Mouse (Mus musculus) kidney, postnatal 25 days (tissue): ENCODE measurements at regions not wholly inside any gene's neighbourhood (a gene's known extent, or its start where the extent isn't known, plus 50 kb on each side); places are given as distances from the start of the nearest gene placed in this dataset.

Source experiments
- DNase-seq, 2 experiments: peaks; one replicate each; pipeline ENCODE4 v3.0.0; 2021; ENCODE audit warnings: mixed read lengths in 2 of 2

GRCm38 (mm10) chr1:163555185-163555584 lies 151.7 kb upstream of the Gorab start:
- DNase-seq, result no peak

GRCm38 (mm10) chr1:163538776-163539492 lies 135.5 kb upstream of the Gorab start:
- no peak for DNase-seq

- DNase-seq, result no peak
These were observed 127.1 kb upstream of the Gorab start for GRCm38 (mm10) chr1:163530563-163530962.

GRCm38 (mm10) chr1:163517966-163518365 lies 114.5 kb upstream of the Gorab start:
- no peak for DNase-seq

GRCm38 (mm10) chr1:163512847-163513246 lies 109.4 kb upstream of the Gorab start:
- no peak for DNase-seq

- DNase-seq, result no peak
These were observed 108.5 kb upstream of the Gorab start for GRCm38 (mm10) chr1:163512008-163512407.

- DNase-seq, result no peak
These were observed 101.6 kb upstream of the Gorab start for GRCm38 (mm10) chr1:163505035-163505434.

GRCm38 (mm10) chr1:163502557-163502956 lies 99.1 kb upstream of the Gorab start:
- no peak for DNase-seq

GRCm38 (mm10) chr1:163498398-163498958 lies 95.0 kb upstream of the Gorab start:
- DNase-seq, result no peak

GRCm38 (mm10) chr1:163496416-163496815 lies 92.9 kb upstream of the Gorab start:
- no peak for DNase-seq

- no peak for DNase-seq
These were observed 85.1 kb upstream of the Gorab start for GRCm38 (mm10) chr1:163488532-163488931.

- DNase-seq, result no peak
These were observed 84.6 kb upstream of the Gorab start for GRCm38 (mm10) chr1:163488109-163488508.

- DNase-seq, result no peak
These were observed 79.6 kb upstream of the Gorab start for GRCm38 (mm10) chr1:163483098-163483497.

- no peak for DNase-seq
These were observed 74.2 kb upstream of the Gorab start for GRCm38 (mm10) chr1:163477478-163478167.

GRCm38 (mm10) chr1:163461194-163461593 lies 57.7 kb upstream of the Gorab start:
- DNase-seq, result no peak

- DNase-seq, result no peak
These were observed 52.9 kb upstream of the Gorab start for GRCm38 (mm10) chr1:163456366-163456765.
